Mouse (Mus musculus): ENCODE measurements around the gene Nfkbie. TPM values are rescaled to one million over a fixed set of nuclear protein-coding genes. Genes with fewer than 3 reads are reported as not detected.

Nfkbie gene
- total and polyA plus RNA-seq, 3 experiments, result 5.9 to 11.1 (median 9.2) TPM

- H3K27me3 ChIP-seq (ENCODE audit: insufficient read depth, low read length), result no peaks in the 10 kb centered on the region
- peak; percentile 78 for TF ChIP-seq POLR2AphosphoS5 (IDR thresholded peaks at IDR 0.05; ENCODE audit: insufficient replicate concordance, low read depth, low read length)
- no peak for TF ChIP-seq TAL1 (conservative IDR thresholded peaks at IDR 0.05; ENCODE audit: low read depth, low read length)
- peaks cover 84% of the 10 kb centered on the region for H3K36me3 ChIP-seq (replicated peaks)
- DNase-seq (ENCODE audit: low spot score), result no peak
- peak overlapping the region; percentile 20; the same call in 1 of the 2 replicates for H3K4me3 ChIP-seq (ENCODE audit: low read depth, low read length)
- H3K4me1 ChIP-seq (ENCODE audit: insufficient read depth, low read depth, low read length), result peaks cover 84% of the 10 kb centered on the region
- no peak for ATAC-seq (ENCODE audit: extremely low read depth, insufficient number of reproducible peaks, low FRiP score, poor library complexity, severe bottlenecking)
- H3K9me3 ChIP-seq (replicated peaks), result no peaks in the 10 kb centered on the region
Observed at GRCm38 (mm10) chr17:45567162-45567601, 11.7 kb downstream of the Nfkbie start.

GRCm38 (mm10) chr17:45568990-45569389 lies 13.5 kb downstream of the Nfkbie start:
- H3K4me1 ChIP-seq (ENCODE audit: insufficient read depth, low read depth, low read length), result peaks cover 78% of the 10 kb centered on the region
- no peak for ATAC-seq (ENCODE audit: extremely low read depth, insufficient number of reproducible peaks, low FRiP score, poor library complexity, severe bottlenecking)

GRCm38 (mm10) chr17:45569999-45570398 lies 14.5 kb downstream of the Nfkbie start:
- peaks cover 76% of the 10 kb centered on the region for H3K36me3 ChIP-seq (replicated peaks)
- peaks cover 78% of the 10 kb centered on the region for H3K4me1 ChIP-seq (ENCODE audit: insufficient read depth, low read depth, low read length)
- DNase-seq (ENCODE audit: low spot score), result no peak
- no peaks in the 10 kb centered on the region for H3K9me3 ChIP-seq (replicated peaks)
- no peak for ATAC-seq (ENCODE audit: extremely low read depth, insufficient number of reproducible peaks, low FRiP score, poor library complexity, severe bottlenecking)
- TF ChIP-seq POLR2AphosphoS5 (IDR thresholded peaks at IDR 0.05; ENCODE audit: insufficient replicate concordance, low read depth, low read length) (no peak; the same call in 1 of the 2 replicates), TAL1 (conservative IDR thresholded peaks at IDR 0.05; ENCODE audit: low read depth, low read length) (no peak), GATA1 (IDR thresholded peaks at IDR 0.05; ENCODE audit: borderline replicate concordance, low read length) (no peak), CTCF (IDR thresholded peaks at IDR 0.05; ENCODE audit: low read depth, low read length) (no peak), GATA2 (IDR thresholded peaks at IDR 0.05; ENCODE audit: borderline replicate concordance, low read depth, low read length) (no peak)
- H3K27me3 ChIP-seq (ENCODE audit: insufficient read depth, low read length), result no peaks in the 10 kb centered on the region
- H3K4me3 ChIP-seq (ENCODE audit: low read depth, low read length), result peak overlapping the region; percentile 31; the same call in 1 of the 2 replicates

More at GRCm38 (mm10) chr17:45568990-45569389, 13.5 kb downstream of the Nfkbie start:
- Histone ChIP-seq H3K36me3 (replicated peaks) (peaks cover 80% of the 10 kb centered on the region), H3K4me3 (ENCODE audit: low read depth, low read length) (peak overlapping the region; percentile 34; the same call in 1 of the 2 replicates), H3K9me3 (replicated peaks) (no peaks in the 10 kb centered on the region), H3K27me3 (ENCODE audit: insufficient read depth, low read length) (no peaks in the 10 kb centered on the region)
- TF ChIP-seq CTCF (IDR thresholded peaks at IDR 0.05; ENCODE audit: low read depth, low read length) (peak; percentile 2; the same call in 1 of the 2 replicates), GATA1 (IDR thresholded peaks at IDR 0.05; ENCODE audit: borderline replicate concordance, low read length) (no peak), POLR2AphosphoS5 (IDR thresholded peaks at IDR 0.05; ENCODE audit: insufficient replicate concordance, low read depth, low read length) (no peak)
- DNase-seq (ENCODE audit: low spot score), result no peak

GRCm38 (mm10) chr17:45572103-45573086 lies 16.9 kb downstream of the Nfkbie start:
- DNase-seq (ENCODE audit: low spot score), result peak; percentile 75
- ATAC-seq (ENCODE audit: extremely low read depth, insufficient number of reproducible peaks, low FRiP score, poor library complexity, severe bottlenecking), result peak; percentile 11; the same call in 1 of the 2 replicates
- TF ChIP-seq POLR2AphosphoS5 (IDR thresholded peaks at IDR 0.05; ENCODE audit: insufficient replicate concordance, low read depth, low read length) (no peak; the same call in 1 of the 2 replicates), CTCF (IDR thresholded peaks at IDR 0.05; ENCODE audit: low read depth, low read length) (no peak)
- peak overlapping the region; percentile 92 for H3K4me3 ChIP-seq (ENCODE audit: low read depth, low read length)
- H3K36me3 ChIP-seq (replicated peaks), result peaks cover 54% of the 10 kb centered on the region
- no peaks in the 10 kb centered on the region for H3K27me3 ChIP-seq (ENCODE audit: insufficient read depth, low read length)
- H3K4me1 ChIP-seq (ENCODE audit: insufficient read depth, low read depth, low read length), result peaks cover 64% of the 10 kb centered on the region
- H3K9me3 ChIP-seq (replicated peaks), result no peaks in the 10 kb centered on the region

- ATAC-seq (ENCODE audit: extremely low read depth, insufficient number of reproducible peaks, low FRiP score, poor library complexity, severe bottlenecking) (peak; percentile 52), DNase-seq (ENCODE audit: low spot score) (peak; percentile 93)
- Histone ChIP-seq H3K9me3 (replicated peaks) (no peaks in the 10 kb centered on the region), H3K4me1 (ENCODE audit: insufficient read depth, low read depth, low read length) (peaks cover 66% of the 10 kb centered on the region), H3K27me3 (ENCODE audit: insufficient read depth, low read length) (no peaks in the 10 kb centered on the region), H3K36me3 (replicated peaks) (peaks cover 48% of the 10 kb centered on the region), H3K4me3 (ENCODE audit: low read depth, low read length) (peak within 1 kb of the TSS; percentile 92)
- peak; percentile 84; the same call in 1 of the 2 replicates for TF ChIP-seq POLR2AphosphoS5 (IDR thresholded peaks at IDR 0.05; ENCODE audit: insufficient replicate concordance, low read depth, low read length)
- no peak for TF ChIP-seq CTCF (IDR thresholded peaks at IDR 0.05; ENCODE audit: low read depth, low read length)
Observed at GRCm38 (mm10) chr17:45573087-45573779, 17.7 kb downstream of the Nfkbie start, which contains the start of gene Hsp90ab1. Gene Hsp90ab1, minus strand, starts transcription at chr17:45573271.

GRCm38 (mm10) chr17:45573780-45574123 lies 18.2 kb downstream of the Nfkbie start:
- ATAC-seq (ENCODE audit: extremely low read depth, insufficient number of reproducible peaks, low FRiP score, poor library complexity, severe bottlenecking), result peak; percentile 50
- H3K9me3 ChIP-seq (replicated peaks), result no peaks in the 10 kb centered on the region
- peak overlapping the region; percentile 92 for H3K4me3 ChIP-seq (ENCODE audit: low read depth, low read length)
- TF ChIP-seq POLR2AphosphoS5 (IDR thresholded peaks at IDR 0.05; ENCODE audit: insufficient replicate concordance, low read depth, low read length) (no peak), TAL1 (conservative IDR thresholded peaks at IDR 0.05; ENCODE audit: low read depth, low read length) (no peak), CTCF (IDR thresholded peaks at IDR 0.05; ENCODE audit: low read depth, low read length) (no peak), GATA1 (IDR thresholded peaks at IDR 0.05; ENCODE audit: borderline replicate concordance, low read length) (no peak), GATA2 (IDR thresholded peaks at IDR 0.05; ENCODE audit: borderline replicate concordance, low read depth, low read length) (no peak)
- peaks cover 43% of the 10 kb centered on the region for H3K36me3 ChIP-seq (replicated peaks)
- peaks cover 66% of the 10 kb centered on the region for H3K4me1 ChIP-seq (ENCODE audit: insufficient read depth, low read depth, low read length)
- peak; percentile 84 for DNase-seq (ENCODE audit: low spot score)
- no peaks in the 10 kb centered on the region for H3K27me3 ChIP-seq (ENCODE audit: insufficient read depth, low read length)
